Mouse (Mus musculus) lung, postnatal 0 days (tissue): ENCODE data around the gene Hspbap1. TPM values are rescaled to one million over a fixed set of nuclear protein-coding genes. Genes with fewer than 3 reads are reported as not detected.

Experiments
- ATAC-seq: fragments of 200-750 bp; cut with Nextera tagmentation; 2 replicates; pipeline ENCODE4 v1.8.0; 2017; ENCODE audit warnings: moderate library complexity
- DNase-seq: peaks from one replicate; pipeline ENCODE4 v3.0.0-alpha.2; 2016; ENCODE audit warnings: low spot score
- H3K27ac ChIP-seq: fragments of 300-500 bp; sonication (generic); 2 replicates; pipeline ENCODE4 v1.5.1; 2014; ENCODE audit warnings: antibody characterized with exemption, mild to moderate bottlenecking, low read length, mixed read lengths
- H3K27me3 ChIP-seq: fragments of 300-500 bp; sonication (generic); replicated peaks from 2 replicates; pipeline ENCODE4 v1.6.1; 2014; ENCODE audit warnings: low read length, mixed read lengths; ENCODE audit not compliant: insufficient read depth
- H3K36me3 ChIP-seq: fragments of 300-500 bp; sonication (generic); 2 replicates; pipeline ENCODE4 v1.6.1; 2014; ENCODE audit warnings: low read length, mixed read lengths; ENCODE audit not compliant: insufficient read depth
- H3K4me1 ChIP-seq: fragments of 300-500 bp; sonication (generic); 2 replicates; pipeline ENCODE4 v1.6.1; 2014; ENCODE audit warnings: antibody characterized with exemption, low read depth, low read length, mixed read lengths; ENCODE audit not compliant: insufficient read depth
- H3K4me2 ChIP-seq: fragments of 300-500 bp; sonication (generic); replicated peaks from 2 replicates; pipeline ENCODE4 v1.6.1; 2014; ENCODE audit warnings: low read depth, mild to moderate bottlenecking, low read length, moderate library complexity, mixed read lengths
- H3K4me3 ChIP-seq: fragments of 300-500 bp; sonication (generic); 2 replicates; pipeline ENCODE4 v1.5.1; 2014; ENCODE audit warnings: low read depth, low read length
- H3K9ac ChIP-seq: fragments of 300-500 bp; sonication (generic); replicated peaks from 2 replicates; pipeline ENCODE4 v1.6.1; 2014; ENCODE audit warnings: low read depth, mild to moderate bottlenecking
- H3K9me3 ChIP-seq: fragments of 300-500 bp; sonication (generic); 2 replicates; pipeline ENCODE4 v1.6.1; 2016; ENCODE audit warnings: low read length, mixed read lengths
- CTCF ChIP-seq: IDR thresholded peaks from 2 replicates; pipeline ENCODE4 v1.5.1; 2016; ENCODE audit warnings: antibody characterized with exemption, mild to moderate bottlenecking
- EP300 ChIP-seq: IDR thresholded peaks from 2 replicates; pipeline ENCODE4 v1.6.1; 2016; ENCODE audit warnings: antibody characterized with exemption, mild to moderate bottlenecking, control low read depth
- WGBS: fragments of 180-500 bp; shearing (Covaris S2); extraction: QIAGEN DNeasy Blood & Tissue Kit; methylation state at CpG from one replicate; pipeline ENCODE4 v1.1.7; 2014; 5-methylcytosine and 5-hydroxymethylcytosine counted together
- polyA plus RNA-seq: library from polyadenylated mRNA; unstranded; fragments of >200 nt; fragmentation: Nextera tagmentation; extraction: Ambion mirVana; gene quantifications from 2 replicates; pipeline ENCODE4 v1.2.1, GENCODE M21; 2015

Gene Hspbap1
- polyA plus RNA-seq, 1 experiment from 2014 or later: 9.3 TPM

DNA sequence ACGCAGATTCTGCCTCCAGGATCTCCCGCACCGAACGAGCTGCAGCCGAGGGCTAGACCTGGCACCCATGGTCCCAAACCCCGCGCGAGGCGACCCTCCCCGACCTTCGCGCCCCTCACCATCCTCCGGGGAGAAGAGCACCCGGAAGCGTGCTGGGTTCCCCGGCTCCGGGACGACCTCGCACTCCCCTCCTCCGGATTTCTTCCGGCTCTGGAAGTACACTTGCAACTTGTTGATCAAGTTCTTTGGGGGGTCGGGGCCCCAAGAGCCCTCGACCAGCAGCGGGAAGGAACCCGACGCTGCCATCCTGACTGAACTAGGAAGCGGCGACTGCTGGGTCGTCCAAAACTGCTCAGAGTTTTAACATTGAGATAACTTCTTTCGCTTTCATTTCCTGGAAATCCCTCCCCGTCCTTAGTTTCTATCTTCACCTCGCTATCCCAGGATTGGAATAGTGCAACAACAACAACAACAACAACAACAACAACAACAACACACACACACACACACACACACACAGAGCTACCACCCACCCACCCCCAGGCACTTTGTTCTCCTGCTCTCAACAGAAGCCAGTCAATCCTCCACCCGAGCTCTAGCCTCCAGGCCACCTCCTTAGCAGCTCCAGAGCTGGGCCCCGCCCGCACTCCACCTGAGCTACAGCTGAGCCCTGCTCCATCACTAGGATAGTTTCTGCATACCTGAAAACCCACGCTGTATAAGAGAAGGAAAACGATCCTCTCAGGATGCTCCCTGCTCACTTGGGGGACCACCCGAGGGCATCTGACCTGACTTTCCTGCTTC, 101.1 kb downstream of the Hspbap1 start, which contains the start of gene Parp14:
TSS of gene Parp14 (minus strand) at position 497 of the 804 bp plus-strand sequence.
- Histone ChIP-seq H3K4me1 (peaks cover 11% of the 10 kb centered on the region), H3K9me3 (no peaks in the 10 kb centered on the region), H3K4me3 (peak within 1 kb of the TSS; percentile 91), H3K9ac (peak within 1 kb of the TSS; percentile 86), H3K27ac (peak within 1 kb of the TSS; percentile 82), H3K36me3 (no peaks in the 10 kb centered on the region), H3K4me2 (peak within 1 kb of the TSS; percentile 70), H3K27me3 (no peaks in the 10 kb centered on the region)
- DNase-seq (peak; percentile 73), ATAC-seq (peak; percentile 73)
- under 1% methylated on average over 36 of the region's 38 CpGs for WGBS
- no peak for TF ChIP-seq EP300
- TF ChIP-seq CTCF: no peak

DNA sequence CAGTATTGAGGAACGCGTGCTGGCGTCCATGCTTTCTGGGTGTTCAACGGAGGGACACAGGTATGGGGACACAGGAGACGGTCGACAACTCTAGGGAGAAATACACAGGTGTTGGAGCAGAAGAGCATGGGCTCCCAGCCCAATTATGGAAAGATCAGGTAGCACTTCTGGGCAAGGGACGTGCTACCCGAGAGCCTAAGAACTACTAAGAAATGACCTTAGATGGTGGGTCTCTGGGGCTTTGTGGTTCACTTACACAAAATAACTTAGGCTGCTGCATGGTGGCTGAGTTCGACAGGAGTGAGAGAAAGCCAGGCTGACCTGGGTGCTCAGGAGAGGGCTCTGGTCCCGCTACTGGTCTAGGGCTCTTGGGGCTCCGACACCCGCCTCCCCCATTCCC, 101.7 kb downstream of the Hspbap1 start:
- ATAC-seq (no peak), DNase-seq (no peak)
- Histone ChIP-seq H3K27ac (no peak overlapping the region), H3K27me3 (no peaks in the 10 kb centered on the region), H3K9ac (peak overlapping the region; percentile 86; the same call in 1 of the 2 replicates), H3K4me3 (peak overlapping the region; percentile 91), H3K9me3 (no peaks in the 10 kb centered on the region), H3K4me2 (peak overlapping the region; percentile 70), H3K36me3 (no peaks in the 10 kb centered on the region), H3K4me1 (peaks cover 11% of the 10 kb centered on the region)
- TF ChIP-seq EP300 (no peak), CTCF (no peak)
- WGBS: 23% methylated on average over 12 of the region's 12 CpGs

DNA sequence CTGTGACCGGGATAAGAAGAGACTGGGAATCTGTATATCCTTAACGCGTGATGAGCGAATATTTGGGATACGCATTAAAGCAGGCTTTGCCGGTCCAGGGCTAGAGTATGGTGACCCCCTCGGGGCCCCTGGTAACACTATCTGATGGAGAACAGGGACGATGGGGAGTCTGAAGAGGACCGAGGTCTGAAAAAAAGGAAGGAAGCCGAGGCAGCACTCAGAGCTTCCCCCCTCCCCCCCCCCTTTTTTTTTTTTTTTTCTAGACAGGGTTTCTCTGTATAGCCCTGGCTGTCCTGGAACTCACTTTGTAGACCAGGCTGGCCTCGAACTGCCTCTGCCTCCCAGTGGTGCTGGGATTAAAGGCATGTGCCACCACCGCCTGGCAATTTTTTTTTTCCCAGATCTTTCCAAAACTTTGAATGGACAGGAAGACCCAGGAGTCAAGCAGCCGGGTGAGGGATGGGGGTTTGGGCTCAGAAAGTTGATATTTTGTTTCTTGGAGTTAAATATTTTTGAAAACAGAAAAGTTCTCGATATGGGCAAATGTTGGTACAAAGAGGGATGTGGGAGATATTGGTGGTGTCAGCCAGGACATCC, 102.3 kb downstream of the Hspbap1 start:
- TF ChIP-seq CTCF: no peak
- TF ChIP-seq EP300: no peak
- Histone ChIP-seq H3K27me3 (no peaks in the 10 kb centered on the region), H3K9ac (no peak overlapping the region), H3K4me3 (peak overlapping the region; percentile 91; the same call in 1 of the 2 replicates), H3K27ac (no peak overlapping the region), H3K4me1 (peaks cover 11% of the 10 kb centered on the region), H3K36me3 (no peaks in the 10 kb centered on the region), H3K9me3 (no peaks in the 10 kb centered on the region), H3K4me2 (peak overlapping the region; percentile 70)
- peak; percentile 6 for DNase-seq
- 26% methylated on average over 14 of the region's 14 CpGs for WGBS
- no peak for ATAC-seq

DNA sequence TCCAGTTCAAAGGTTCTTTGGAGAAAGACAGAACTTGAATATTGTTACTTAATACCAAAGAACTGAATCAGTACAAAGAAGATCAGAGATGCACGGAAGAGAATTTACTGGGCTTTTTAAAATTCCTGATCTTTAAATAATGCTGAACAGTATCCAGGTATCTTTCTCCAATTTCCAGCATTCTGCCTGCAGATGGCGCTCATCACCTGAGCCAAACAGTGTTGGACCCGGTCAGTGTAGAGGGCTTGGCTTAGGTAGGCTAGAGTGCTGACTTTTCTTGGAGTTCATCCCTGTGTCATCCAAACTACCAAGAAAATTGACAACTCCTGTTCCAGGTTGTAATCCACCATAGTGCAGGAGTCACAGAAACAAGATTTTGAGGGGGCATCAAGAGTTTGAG, 104.2 kb downstream of the Hspbap1 start:
- no peak for TF ChIP-seq EP300
- TF ChIP-seq CTCF: peak; percentile 82
- WGBS: 28% methylated on average over 3 of the region's 3 CpGs
- no peaks in the 10 kb centered on the region for H3K27me3 ChIP-seq
- peak; percentile 59; the same call in 1 of the 2 replicates for ATAC-seq
- H3K36me3 ChIP-seq: no peaks in the 10 kb centered on the region
- H3K9me3 ChIP-seq: no peaks in the 10 kb centered on the region
- DNase-seq: peak; percentile 70
- H3K9ac ChIP-seq: no peak overlapping the region
- H3K4me1 ChIP-seq: peaks cover 6% of the 10 kb centered on the region; the same call in 1 of the 2 replicates
- H3K4me3 ChIP-seq: no peak overlapping the region
- no peak overlapping the region for H3K27ac ChIP-seq
- H3K4me2 ChIP-seq: no peak overlapping the region

Other genes starting within 250 kb of the Hspbap1 start
- 0.60 and 0.92 TPM in 2 replicates for gene Sema5b, start 229.2 kb upstream of the Hspbap1 start, polyA plus RNA-seq
- gene Dirc2, start 1.0 kb upstream of the Hspbap1 start, polyA plus RNA-seq: 18.0 and 18.6 TPM in 2 replicates
- gene Parp14, start 101.2 kb downstream of the Hspbap1 start, polyA plus RNA-seq: 2.9 and 3.8 TPM in 2 replicates
- 14.2 and 14.6 TPM in 2 replicates for gene Parp9, start 168.1 kb downstream of the Hspbap1 start, polyA plus RNA-seq
- 6.2 and 6.4 TPM in 2 replicates for gene Dtx3l, start 168.8 kb downstream of the Hspbap1 start, polyA plus RNA-seq
- 16.7 and 19.0 TPM in 2 replicates for gene Kpna1, start 208.4 kb downstream of the Hspbap1 start, polyA plus RNA-seq